Mouse (Mus musculus) kidney, embryonic 16.5 days (tissue): ENCODE results near the gene Ypel5. TPM values are rescaled to one million over a fixed set of nuclear protein-coding genes. Genes with fewer than 3 reads are reported as not detected.

Experiments
- ATAC-seq: fragments of 200-750 bp; cut with Nextera tagmentation; 2 replicates; pipeline ENCODE4 v1.8.0; 2017; ENCODE audit warnings: moderate TSS enrichment; ENCODE audit not compliant: low FRiP score, low TSS enrichment
- H3K27ac ChIP-seq: fragments of 300-500 bp; sonication (generic); 2 replicates; pipeline ENCODE4 v1.5.1; 2014; ENCODE audit warnings: low read length
- H3K27me3 ChIP-seq: fragments of 300-500 bp; sonication (generic); 2 replicates; pipeline ENCODE4 v1.6.1; 2014; ENCODE audit warnings: low read length, control low read depth, mixed read lengths; ENCODE audit not compliant: insufficient read depth
- H3K36me3 ChIP-seq: fragments of 300-500 bp; sonication (generic); 2 replicates; pipeline ENCODE4 v1.6.1; 2014; ENCODE audit warnings: low read length, control low read depth, mixed read lengths; ENCODE audit not compliant: insufficient read depth
- H3K4me1 ChIP-seq: fragments of 300-500 bp; sonication (generic); 2 replicates; pipeline ENCODE4 v1.6.1; 2014; ENCODE audit warnings: low read length, control low read depth, mixed read lengths; ENCODE audit not compliant: insufficient read depth
- H3K4me2 ChIP-seq: fragments of 300-500 bp; sonication (generic); replicated peaks from 2 replicates; pipeline ENCODE4 v1.6.1; 2014; ENCODE audit warnings: low read depth, low read length
- H3K4me3 ChIP-seq: fragments of 300-500 bp; sonication (generic); 2 replicates; pipeline ENCODE4 v1.5.1; 2014; ENCODE audit warnings: mild to moderate bottlenecking, low read length
- H3K9ac ChIP-seq: fragments of 300-500 bp; sonication (generic); replicated peaks from 2 replicates; pipeline ENCODE4 v1.6.1; 2014; ENCODE audit warnings: low read length
- H3K9me3 ChIP-seq: fragments of 300-500 bp; sonication (generic); 2 replicates; pipeline ENCODE4 v1.6.1; 2016; ENCODE audit warnings: low read length, control low read depth
- WGBS: fragments of 180-500 bp; shearing (Covaris S2); extraction: QIAGEN DNeasy Blood & Tissue Kit; methylation state at CpG from one replicate; pipeline ENCODE4 v1.1.7; 2014; 5-methylcytosine and 5-hydroxymethylcytosine counted together
- polyA plus RNA-seq: library from polyadenylated mRNA; unstranded; fragments of >200 nt; fragmentation: Nextera tagmentation; extraction: Ambion mirVana; gene quantifications from 2 replicates; pipeline ENCODE4 v1.2.1, GENCODE M21; 2015

Gene Ypel5
- polyA plus RNA-seq, 1 experiment from 2014 or later, result 45.9 TPM

DNA sequence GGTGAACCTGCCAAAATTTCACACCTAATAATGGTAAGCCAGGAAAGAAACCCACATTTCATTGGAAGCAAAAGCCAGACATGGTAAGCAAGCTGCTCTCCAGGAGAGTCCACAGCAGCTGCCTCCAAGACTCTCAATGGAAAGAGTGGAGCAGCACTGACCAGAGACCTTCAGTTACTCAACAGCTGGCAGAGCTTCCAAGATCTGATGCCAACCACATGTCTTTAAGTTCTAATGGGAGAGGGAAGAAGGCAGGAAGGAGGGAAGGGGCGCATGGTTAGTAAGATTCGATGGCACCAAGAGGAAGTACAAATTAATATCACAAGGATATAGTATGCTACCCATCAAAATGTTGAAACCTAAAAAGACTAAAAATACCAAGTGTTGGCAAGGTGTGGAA is 31.9 kb downstream of the Ypel5 start:
- Histone ChIP-seq H3K27me3 (no peaks in the 10 kb centered on the region), H3K9me3 (no peaks in the 10 kb centered on the region; the same call in 1 of the 2 replicates), H3K36me3 (no peaks in the 10 kb centered on the region), H3K4me2 (no peak overlapping the region), H3K27ac (no peak overlapping the region), H3K4me3 (no peak overlapping the region), H3K9ac (no peak overlapping the region), H3K4me1 (no peaks in the 10 kb centered on the region)
- ATAC-seq, result no peak
- WGBS, result 93% methylated on average over 2 of the region's 2 CpGs

DNA sequence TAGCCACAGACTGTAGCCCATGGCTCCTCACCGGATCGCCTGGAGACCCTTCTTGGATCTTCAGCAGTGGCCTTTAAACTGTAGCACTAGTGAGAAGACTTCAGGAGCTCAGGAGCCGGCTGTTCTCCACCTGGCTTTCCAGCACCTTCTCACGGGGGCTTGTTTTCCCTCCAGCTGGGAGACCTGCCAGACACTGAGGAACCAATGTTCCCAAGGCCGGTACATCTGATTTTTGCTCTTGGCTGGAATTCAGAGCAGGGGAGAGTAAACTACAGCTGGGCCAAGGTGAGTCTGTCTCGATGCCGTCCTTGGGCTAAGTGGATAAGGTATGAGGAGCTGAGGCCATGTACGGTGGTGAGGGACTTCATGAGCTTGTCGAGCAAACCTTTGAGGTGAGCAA is 42.7 kb downstream of the Ypel5 start:
- no peak overlapping the region for H3K4me2 ChIP-seq
- WGBS, result 90% methylated on average over 9 of the region's 9 CpGs
- no peaks in the 10 kb centered on the region for H3K4me1 ChIP-seq
- no peak for ATAC-seq
- no peak overlapping the region for H3K4me3 ChIP-seq
- H3K27ac ChIP-seq, result no peak overlapping the region
- H3K27me3 ChIP-seq, result no peaks in the 10 kb centered on the region
- no peak overlapping the region for H3K9ac ChIP-seq
- H3K36me3 ChIP-seq, result no peaks in the 10 kb centered on the region
- H3K9me3 ChIP-seq, result no peaks in the 10 kb centered on the region

DNA sequence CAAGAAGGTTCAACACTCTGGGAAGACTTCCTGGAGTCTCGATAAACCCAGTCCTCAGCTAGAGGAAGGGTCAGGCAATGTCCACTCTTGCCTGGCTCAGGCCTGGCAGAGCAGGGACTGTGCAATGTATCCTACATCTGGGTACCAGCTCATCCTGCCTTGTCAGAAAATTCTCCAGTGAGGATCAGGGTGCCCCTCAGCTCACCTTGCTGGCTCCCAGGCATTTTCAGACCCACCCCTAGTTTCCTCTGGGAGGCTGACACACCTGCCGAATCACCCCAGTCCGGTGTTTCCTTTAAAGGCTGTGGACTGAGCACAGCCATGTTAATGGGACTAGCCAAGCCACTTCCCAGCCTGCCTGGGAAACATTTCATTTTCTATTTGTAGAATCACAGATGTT is 43.9 kb downstream of the Ypel5 start:
- WGBS, result 79% methylated on average over 3 of the region's 3 CpGs
- Histone ChIP-seq H3K27me3 (no peaks in the 10 kb centered on the region), H3K4me3 (no peak overlapping the region), H3K27ac (no peak overlapping the region), H3K4me2 (no peak overlapping the region), H3K4me1 (no peaks in the 10 kb centered on the region), H3K9me3 (no peaks in the 10 kb centered on the region), H3K9ac (no peak overlapping the region), H3K36me3 (no peaks in the 10 kb centered on the region)
- ATAC-seq, result no peak

DNA sequence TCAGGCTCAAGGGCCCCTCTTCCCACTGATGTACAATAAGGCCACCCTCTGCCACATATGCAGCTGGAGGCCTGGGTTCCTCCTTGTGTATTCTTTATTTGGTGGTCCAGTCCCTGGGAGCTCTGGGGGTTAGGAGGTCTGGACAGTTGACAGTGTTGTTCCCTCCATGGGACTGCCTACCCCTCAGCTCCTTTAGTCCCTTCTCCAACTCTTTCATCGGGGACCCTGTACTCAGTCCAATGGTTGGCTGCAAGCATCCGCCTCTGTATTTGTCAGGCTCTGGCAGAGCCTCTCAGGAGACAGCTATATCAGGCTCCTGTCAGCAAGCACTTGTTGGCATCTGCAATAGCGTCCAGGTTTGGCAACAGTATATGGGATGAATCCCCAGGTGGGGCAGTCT is 44.8 kb downstream of the Ypel5 start:
- WGBS, result 73% methylated on average over 3 of the region's 3 CpGs
- no peaks in the 10 kb centered on the region for H3K36me3 ChIP-seq

DNA sequence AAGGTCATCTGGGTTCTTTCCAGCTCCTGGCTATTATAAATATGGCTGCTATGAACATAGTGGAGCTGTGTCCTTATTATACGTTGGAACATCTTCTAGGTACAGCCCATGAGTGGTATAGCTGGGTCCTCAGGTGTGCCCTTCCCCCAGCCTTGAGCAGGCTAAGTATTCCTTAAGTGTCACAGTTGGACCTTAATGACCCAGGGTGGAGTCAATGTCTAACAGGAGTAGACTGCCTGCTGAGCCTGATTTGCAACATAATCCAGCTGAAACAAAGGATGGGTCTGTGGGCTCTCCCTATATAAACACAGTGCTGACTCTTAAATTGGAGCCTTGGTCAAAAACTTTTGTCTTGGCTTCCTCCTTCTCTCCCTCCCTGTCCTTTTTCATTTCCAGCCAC is 45.6 kb downstream of the Ypel5 start:
- H3K27me3 ChIP-seq, result no peaks in the 10 kb centered on the region
- H3K36me3 ChIP-seq, result no peaks in the 10 kb centered on the region
- H3K4me1 ChIP-seq, result no peaks in the 10 kb centered on the region
- H3K9ac ChIP-seq, result no peak overlapping the region
- no peak for ATAC-seq
- H3K4me3 ChIP-seq, result no peak overlapping the region
- WGBS, result 66% methylated on average over 1 of the region's 1 CpGs
- no peaks in the 10 kb centered on the region for H3K9me3 ChIP-seq
- no peak overlapping the region for H3K4me2 ChIP-seq
- H3K27ac ChIP-seq, result no peak overlapping the region

More for the DNA sequence above, 44.8 kb downstream of the Ypel5 start:
- H3K4me2 ChIP-seq, result no peak overlapping the region
- no peak overlapping the region for H3K4me3 ChIP-seq
- no peaks in the 10 kb centered on the region for H3K27me3 ChIP-seq
- H3K4me1 ChIP-seq, result no peaks in the 10 kb centered on the region
- no peaks in the 10 kb centered on the region for H3K9me3 ChIP-seq
- no peak overlapping the region for H3K9ac ChIP-seq
- H3K27ac ChIP-seq, result no peak overlapping the region
- ATAC-seq, result no peak

DNA sequence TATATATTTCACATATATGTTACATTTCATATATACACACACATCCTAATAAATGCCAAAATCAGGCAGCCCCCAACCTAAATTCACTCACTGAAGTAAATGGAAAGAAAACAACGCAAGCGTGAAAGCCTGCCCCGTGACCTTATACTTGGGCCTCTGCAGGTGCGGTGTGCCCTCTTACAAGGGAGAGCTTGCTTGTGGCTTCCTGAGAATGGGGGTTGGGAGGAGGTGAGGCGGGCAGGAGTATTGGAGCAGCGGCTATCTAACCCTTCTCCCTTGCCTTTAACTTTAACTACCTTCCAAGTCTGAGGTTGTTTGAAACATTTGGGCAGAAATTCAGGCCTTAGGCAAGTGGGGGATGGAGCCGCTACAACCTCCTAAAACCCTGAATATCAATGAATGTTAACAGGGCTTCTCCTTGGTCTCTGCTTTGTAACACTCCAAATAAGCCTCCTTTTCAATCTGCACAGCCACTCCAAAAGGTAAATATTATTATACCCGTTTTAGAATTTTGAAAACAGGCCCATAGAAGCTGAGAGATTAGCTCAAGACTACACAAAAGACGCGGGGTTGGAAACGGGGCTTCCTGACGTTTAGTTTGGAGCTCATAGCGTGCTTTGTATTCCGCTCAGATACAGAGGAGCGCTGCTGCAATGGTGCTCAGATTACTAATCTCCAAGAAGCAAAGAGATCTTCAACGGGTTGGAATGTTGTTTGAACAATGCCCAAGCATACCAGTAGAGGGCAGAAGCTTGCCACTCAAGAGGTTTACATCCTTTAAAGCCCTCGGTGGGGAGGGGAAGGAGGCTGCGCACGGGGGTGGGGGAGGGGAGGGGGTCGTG is 53.5 kb downstream of the Ypel5 start:
- Histone ChIP-seq H3K4me3 (no peak overlapping the region), H3K27ac (no peak overlapping the region), H3K9ac (0 out of 2 replicates have a peak overlapping the region, but pooled peaks have one; percentile 11), H3K4me2 (peak overlapping the region; percentile 33), H3K4me1 (peaks cover 8% of the 10 kb centered on the region; the same call in 1 of the 2 replicates), H3K27me3 (no peaks in the 10 kb centered on the region), H3K36me3 (no peaks in the 10 kb centered on the region), H3K9me3 (no peaks in the 10 kb centered on the region)
- ATAC-seq, result peak; percentile 67
- 23% methylated on average over 18 of the region's 20 CpGs for WGBS

DNA sequence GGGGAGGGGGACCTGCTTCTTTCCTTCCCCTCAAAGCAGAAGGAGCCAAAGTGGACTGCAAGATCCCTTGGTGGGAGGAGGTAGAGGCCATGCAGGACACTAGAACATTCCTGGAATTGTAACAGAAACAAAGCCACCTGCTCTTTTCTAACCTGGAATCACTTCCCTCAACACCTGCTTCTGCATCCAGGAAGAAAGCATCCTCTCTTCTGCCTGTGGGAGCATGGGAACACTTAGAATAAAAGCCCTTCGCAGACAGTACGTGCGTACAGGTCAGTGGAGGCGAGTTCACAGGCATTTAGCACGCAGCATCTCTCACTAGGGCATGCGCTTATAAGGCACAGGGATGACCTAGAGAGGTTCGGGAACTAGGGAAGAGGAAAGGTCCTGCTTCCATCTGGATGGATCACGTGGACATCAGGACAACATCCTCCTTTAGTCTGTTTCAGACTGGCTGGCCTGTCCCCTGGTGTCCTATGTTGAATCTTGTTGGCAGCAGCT is 54.2 kb downstream of the Ypel5 start:
- Histone ChIP-seq H3K4me2 (peak overlapping the region; percentile 33; the same call in 1 of the 2 replicates), H3K9me3 (no peaks in the 10 kb centered on the region), H3K4me1 (peaks cover 8% of the 10 kb centered on the region; the same call in 1 of the 2 replicates), H3K27ac (no peak overlapping the region), H3K27me3 (no peaks in the 10 kb centered on the region), H3K9ac (no peak overlapping the region), H3K36me3 (no peaks in the 10 kb centered on the region), H3K4me3 (no peak overlapping the region)
- WGBS, result 57% methylated on average over 8 of the region's 8 CpGs
- ATAC-seq, result no peak

DNA sequence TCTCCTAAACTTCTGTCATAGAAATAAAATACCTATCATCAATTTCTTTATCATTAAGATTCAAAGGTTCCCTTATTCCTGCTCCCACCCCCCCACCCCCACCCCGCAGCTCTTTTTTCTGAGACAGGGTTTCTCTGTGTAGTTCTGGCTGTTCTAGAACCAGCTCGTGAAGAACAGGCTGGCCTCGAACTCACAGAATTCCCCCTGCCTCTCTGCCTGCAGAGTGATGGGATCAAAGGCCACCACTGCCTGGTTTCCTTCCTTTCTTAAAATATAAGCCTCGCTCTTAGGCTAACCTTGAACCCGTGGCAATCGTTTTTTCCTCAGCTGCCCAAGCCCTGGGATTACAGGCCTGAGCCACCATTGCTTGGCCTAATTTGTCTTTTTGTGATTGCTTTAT is 55.3 kb downstream of the Ypel5 start:
- Histone ChIP-seq H3K36me3 (no peaks in the 10 kb centered on the region), H3K9me3 (no peaks in the 10 kb centered on the region), H3K9ac (no peak overlapping the region), H3K4me3 (no peak overlapping the region), H3K4me2 (no peak overlapping the region), H3K27me3 (no peaks in the 10 kb centered on the region), H3K4me1 (peaks cover 8% of the 10 kb centered on the region; the same call in 1 of the 2 replicates), H3K27ac (no peak overlapping the region)
- no peak for ATAC-seq
- 83% methylated on average over 6 of the region's 6 CpGs for WGBS

DNA sequence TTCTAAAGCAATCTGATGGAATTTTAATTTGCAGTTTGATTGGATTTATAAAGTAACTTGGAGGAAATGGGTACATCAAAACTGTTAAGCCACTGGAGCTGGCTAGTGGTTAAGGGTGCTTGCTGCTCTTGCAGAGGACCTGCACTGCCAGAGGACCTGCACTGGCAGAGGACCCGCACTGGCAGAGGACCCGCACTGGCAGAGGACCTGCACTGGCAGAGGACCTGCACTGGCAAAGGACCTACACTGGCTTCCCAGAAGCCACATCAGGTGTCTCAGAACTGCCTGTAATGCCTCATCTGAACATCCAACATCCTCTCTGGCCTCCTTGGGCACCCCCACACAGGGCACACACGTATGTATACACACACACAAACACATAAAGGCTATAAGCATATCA is 59.3 kb downstream of the Ypel5 start:
- Histone ChIP-seq H3K4me2 (no peak overlapping the region), H3K27ac (no peak overlapping the region), H3K4me3 (no peak overlapping the region), H3K9me3 (no peaks in the 10 kb centered on the region), H3K36me3 (no peaks in the 10 kb centered on the region), H3K4me1 (no peaks in the 10 kb centered on the region; the same call in 1 of the 2 replicates), H3K9ac (no peak overlapping the region), H3K27me3 (no peaks in the 10 kb centered on the region)
- 83% methylated on average over 3 of the region's 3 CpGs for WGBS
- no peak for ATAC-seq

DNA sequence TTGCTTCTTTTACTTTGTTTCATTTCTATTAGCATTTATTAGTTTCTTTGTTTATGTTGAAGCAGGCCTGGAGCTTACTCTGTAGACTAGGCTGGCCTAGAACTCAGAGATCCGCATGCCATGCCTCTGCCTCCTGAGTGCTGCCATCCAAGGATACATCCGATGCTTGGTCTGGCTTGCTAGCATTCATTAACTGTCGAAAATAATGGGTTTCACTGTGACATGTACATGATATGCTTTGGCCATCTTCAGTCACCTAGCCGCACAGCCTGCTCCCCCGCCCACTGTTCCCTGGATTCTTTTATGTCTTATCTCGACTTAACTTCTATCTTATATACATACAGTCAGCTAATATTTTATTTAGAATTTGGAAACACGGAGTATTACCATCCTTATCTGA is 60.8 kb downstream of the Ypel5 start:
- no peaks in the 10 kb centered on the region for H3K27me3 ChIP-seq
- WGBS, result 83% methylated on average over 7 of the region's 7 CpGs
- no peaks in the 10 kb centered on the region for H3K36me3 ChIP-seq
- ATAC-seq, result no peak
- H3K9me3 ChIP-seq, result no peaks in the 10 kb centered on the region
- no peaks in the 10 kb centered on the region for H3K4me1 ChIP-seq
- no peak overlapping the region for H3K27ac ChIP-seq
- H3K9ac ChIP-seq, result no peak overlapping the region
- H3K4me3 ChIP-seq, result no peak overlapping the region
- no peak overlapping the region for H3K4me2 ChIP-seq
